ENCODE assay signal across 12 mouse cellular contexts in the genomic region with DNA sequence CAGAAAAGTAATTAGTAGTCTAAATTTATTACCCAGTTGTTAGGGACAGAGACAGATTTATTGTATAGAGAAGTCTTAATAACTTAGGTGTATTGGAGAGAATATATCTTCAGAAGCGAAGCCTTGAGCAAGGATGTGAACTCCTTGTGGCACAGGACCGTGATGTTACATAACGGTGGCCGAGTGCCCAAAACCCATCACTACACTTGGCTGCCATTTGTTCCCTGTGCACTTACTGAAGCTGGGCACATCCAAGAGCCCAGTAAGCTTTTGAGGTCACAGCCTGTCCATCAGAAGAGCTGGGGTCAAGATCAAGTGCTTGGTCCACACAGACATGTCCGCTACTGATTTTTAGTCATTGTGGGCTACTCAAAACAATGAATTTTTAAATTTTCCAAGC.
DNase-seq lines count a peak whose midpoint lies in the region; ATAC-seq lines count a peak whose summit lies in the region.
"Had no signal": no experiment of that assay in that cellular context is flagged by ENCODE, and none has a peak within 500 bp of the region (broad histone marks: within the 10 kb centered on the region; RNA-seq: fewer than 3 reads in every experiment).

No protein-coding gene starts in this region.

- peak; percentile 11 to 18 for DNase-seq in frontal cortex, postnatal 10 days (ENCODE audit: low spot score in 2 of 2)
- DNase-seq in right cerebral cortex, adult 18-20 months, result peak; percentile 33
- DNase-seq in right cerebral cortex, postnatal 4 days, result no peak
- peak; percentile 57 for DNase-seq in cerebellum, adult 9-11 months
- DNase-seq in right cerebral cortex, postnatal 36 days (ENCODE audit: low spot score in 2 of 2), result peak; percentile 24 to 30
- no peak for DNase-seq in lung, postnatal 14 days
- DNase-seq in ovary, postnatal 14 days (ENCODE audit: low spot score), result no peak
- DNase-seq: B cell, adult 2 months; heart, postnatal 4 days had no signal

- no peak for ATAC-seq in frontal cortex, adult (ENCODE audit: low TSS enrichment)
- ATAC-seq: inflammation-experienced regulatory T-cells, adult 6 months; midbrain, embryonic 15.5 days had no signal

Comparison
In these comparisons a context has a peak if more than half of its experiments do, and no peak if none do; other contexts are left out.
1. DNase-seq: peak in frontal cortex, postnatal 10 days (2 of 2), right cerebral cortex, adult 18-20 months (single experiment), cerebellum, adult 9-11 months (single experiment) and right cerebral cortex, postnatal 36 days (2 of 2); none in right cerebral cortex, postnatal 4 days (single experiment), lung, postnatal 14 days (single experiment) and ovary, postnatal 14 days (single experiment).